Mouse (Mus musculus) right cerebral cortex, postnatal 36 days (tissue): Measurements from ENCODE around the gene Tcte1.

Experiments used
- DNase-seq, 2 experiments: peaks; one replicate each; pipeline ENCODE4 v3.0.0; 2022; ENCODE audit warnings: low spot score in 2 of 2, mixed read lengths in 1 of 2

The Tcte1 gene

GRCm38 (mm10) chr17:45565103-45565502, 41.9 kb downstream of the Tcte1 start:
- DNase-seq: no peak

GRCm38 (mm10) chr17:45566031-45566359, 42.8 kb downstream of the Tcte1 start:
- DNase-seq: no peak

- no peak for DNase-seq
Measured at GRCm38 (mm10) chr17:45566360-45567161, 43.3 kb downstream of the Tcte1 start.

GRCm38 (mm10) chr17:45567162-45567601, 43.9 kb downstream of the Tcte1 start:
- DNase-seq: no peak

GRCm38 (mm10) chr17:45568990-45569389, 45.8 kb downstream of the Tcte1 start:
- DNase-seq: no peak

- no peak for DNase-seq
Measured at GRCm38 (mm10) chr17:45569999-45570398, 46.8 kb downstream of the Tcte1 start.

GRCm38 (mm10) chr17:45572103-45573086, 49.2 kb downstream of the Tcte1 start:
- DNase-seq: peak; percentile 64 to 77

GRCm38 (mm10) chr17:45573087-45573779, 50.0 kb downstream of the Tcte1 start, which contains the start of gene Hsp90ab1:
Gene Hsp90ab1, minus strand, starts transcription at chr17:45573271.
- peak; percentile 98 to 99 for DNase-seq

- peak; percentile 92 to 96 for DNase-seq
Measured at GRCm38 (mm10) chr17:45573780-45574123, 50.5 kb downstream of the Tcte1 start.

- peak; percentile 82 to 83 for DNase-seq
Measured at GRCm38 (mm10) chr17:45574129-45574761, 51.0 kb downstream of the Tcte1 start.

- no peak for DNase-seq
Measured at GRCm38 (mm10) chr17:45575123-45575897, 52.1 kb downstream of the Tcte1 start.

GRCm38 (mm10) chr17:45578242-45578641, 55.0 kb downstream of the Tcte1 start:
- DNase-seq: no peak

- no peak for DNase-seq
Measured at GRCm38 (mm10) chr17:45578843-45579242, 55.6 kb downstream of the Tcte1 start.

- no peak for DNase-seq
Measured at GRCm38 (mm10) chr17:45579554-45579953, 56.3 kb downstream of the Tcte1 start.

GRCm38 (mm10) chr17:45580958-45581477, 57.8 kb downstream of the Tcte1 start:
- no peak for DNase-seq

- DNase-seq: no peak
Measured at GRCm38 (mm10) chr17:45581567-45581983, 58.3 kb downstream of the Tcte1 start.

GRCm38 (mm10) chr17:45582188-45582587, 59.0 kb downstream of the Tcte1 start:
- no peak for DNase-seq

- DNase-seq: no peak
Measured at GRCm38 (mm10) chr17:45582715-45583355, 59.6 kb downstream of the Tcte1 start.

GRCm38 (mm10) chr17:45584096-45584896, 61.1 kb downstream of the Tcte1 start:
- peak; percentile 42 to 44 for DNase-seq
